Mouse (Mus musculus) adrenal gland (tissue): Measurements from ENCODE around the gene Bend6.

ENCODE experiments used
- intact Hi-C: fragments of 180-260 bp; cut with DNase I; formaldehyde crosslinking; loops from one replicate; pipeline ENCODE4 v1.15.1; 2025
- long read RNA-seq, 2 experiments: library from polyadenylated mRNA; unstranded; transcript quantifications; one replicate each; pipeline ENCODE4 v2.0.0; 2020; ENCODE audit warnings: borderline replicate concordance in 1 of 2; ENCODE audit not compliant: insufficient replicate concordance in 1 of 2

Bend6 gene
- long read RNA-seq, experiment 1 = 0 reads
- long read RNA-seq, experiment 2 = 0 reads

DNA sequence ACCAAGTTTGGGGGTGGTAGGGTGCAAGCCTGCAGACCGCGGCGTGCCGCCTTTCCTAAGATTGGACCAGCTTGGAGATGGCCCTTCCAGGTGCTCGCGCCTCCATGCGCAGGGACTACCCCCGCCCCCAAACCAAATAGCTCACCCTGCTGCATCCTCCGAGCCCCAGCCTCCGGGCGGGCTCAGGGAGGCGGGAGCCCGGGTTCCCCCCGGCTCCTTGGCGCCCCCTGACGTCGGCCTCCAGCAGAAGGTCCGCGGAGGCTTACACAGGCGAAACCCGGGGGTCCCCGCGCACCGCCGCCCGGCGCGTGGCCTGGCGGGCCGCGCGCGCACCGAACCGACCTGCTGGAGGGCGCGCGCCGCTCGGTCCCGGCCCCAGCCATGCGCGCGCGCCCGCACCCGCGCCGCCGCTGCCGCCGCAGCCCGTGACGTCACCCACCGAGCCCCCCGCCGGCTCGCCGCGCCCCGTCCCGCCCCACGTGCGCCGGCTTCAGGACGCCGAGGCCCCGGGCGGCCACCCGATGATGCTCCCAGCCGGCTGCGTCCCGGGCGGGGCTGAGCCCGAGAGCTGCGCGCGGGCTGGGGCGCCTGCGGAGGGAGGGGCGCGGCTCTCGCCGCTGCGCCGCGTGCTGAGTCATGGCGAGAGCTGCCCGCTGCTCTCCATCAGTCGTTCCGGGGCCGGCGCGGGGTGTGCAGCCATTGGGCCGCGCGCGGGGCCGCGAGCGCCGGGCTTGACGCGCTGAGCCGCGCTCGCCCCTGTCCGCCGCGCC, at the start of gene Bend6:
Gene Bend6, minus strand, starts transcription at position 396 of the 770 bp plus-strand sequence.
- intact Hi-C loops = no loop called here

DNA sequence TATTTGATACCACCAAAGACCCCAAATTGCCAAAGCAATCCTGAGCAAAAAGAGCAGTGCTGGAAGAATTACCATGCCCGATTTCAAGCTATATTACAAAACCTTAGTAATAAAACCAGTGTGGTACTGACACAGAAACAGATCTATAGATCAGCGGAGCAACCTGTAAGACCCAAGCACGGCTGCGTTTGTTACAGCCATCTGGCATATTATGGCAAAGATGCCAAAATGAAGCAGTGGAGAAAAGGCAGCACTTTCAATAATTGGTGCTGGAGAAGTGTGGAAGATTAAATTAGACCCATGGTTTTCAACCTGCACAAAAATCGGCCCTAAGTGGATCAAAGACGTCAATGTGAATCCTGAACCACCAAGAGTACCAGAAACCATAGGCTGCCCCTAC, 48.0 kb upstream of the Bend6 start:
- intact Hi-C loops = no loop called here

DNA sequence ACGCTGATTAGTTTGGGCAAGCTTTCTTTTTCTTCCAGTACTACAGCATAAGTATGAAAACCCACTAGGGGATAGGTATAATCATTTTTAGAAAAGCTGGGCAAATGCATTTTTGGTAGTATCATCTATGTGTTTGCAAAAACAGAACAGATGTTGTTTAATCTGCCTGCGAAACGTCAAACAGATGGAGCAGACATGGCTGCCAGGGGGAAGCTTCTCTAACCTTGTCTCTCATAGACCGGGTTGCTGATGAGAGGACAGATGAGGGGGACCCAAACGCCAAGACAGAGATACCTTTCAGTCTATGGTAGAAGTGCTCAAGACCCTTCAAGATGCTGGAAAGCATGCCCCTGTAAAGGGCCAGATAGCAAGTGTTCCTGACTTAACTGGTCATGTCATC, 40.9 kb upstream of the Bend6 start:
- intact Hi-C loops = no loop called here

DNA sequence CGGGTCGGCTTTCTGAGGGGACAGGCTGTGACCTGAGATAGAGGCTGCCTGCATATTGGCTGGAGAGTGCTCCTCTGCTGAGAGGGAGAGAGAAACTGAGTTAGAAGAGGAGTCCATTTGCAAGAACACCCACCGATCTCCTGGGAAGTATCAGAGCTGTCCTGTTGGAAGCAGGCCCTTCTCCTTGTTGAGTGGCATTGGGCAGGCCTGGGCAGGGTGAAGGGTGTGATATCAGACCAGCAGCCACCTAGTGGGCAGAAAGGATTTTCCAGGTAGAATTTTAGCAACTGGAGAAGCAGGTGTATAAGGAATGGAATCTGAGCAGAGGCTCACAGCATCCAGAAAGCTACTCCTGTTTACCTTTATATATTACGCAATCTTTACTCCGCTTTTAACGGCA, 40.2 kb upstream of the Bend6 start:
- intact Hi-C loops = no loop called here

DNA sequence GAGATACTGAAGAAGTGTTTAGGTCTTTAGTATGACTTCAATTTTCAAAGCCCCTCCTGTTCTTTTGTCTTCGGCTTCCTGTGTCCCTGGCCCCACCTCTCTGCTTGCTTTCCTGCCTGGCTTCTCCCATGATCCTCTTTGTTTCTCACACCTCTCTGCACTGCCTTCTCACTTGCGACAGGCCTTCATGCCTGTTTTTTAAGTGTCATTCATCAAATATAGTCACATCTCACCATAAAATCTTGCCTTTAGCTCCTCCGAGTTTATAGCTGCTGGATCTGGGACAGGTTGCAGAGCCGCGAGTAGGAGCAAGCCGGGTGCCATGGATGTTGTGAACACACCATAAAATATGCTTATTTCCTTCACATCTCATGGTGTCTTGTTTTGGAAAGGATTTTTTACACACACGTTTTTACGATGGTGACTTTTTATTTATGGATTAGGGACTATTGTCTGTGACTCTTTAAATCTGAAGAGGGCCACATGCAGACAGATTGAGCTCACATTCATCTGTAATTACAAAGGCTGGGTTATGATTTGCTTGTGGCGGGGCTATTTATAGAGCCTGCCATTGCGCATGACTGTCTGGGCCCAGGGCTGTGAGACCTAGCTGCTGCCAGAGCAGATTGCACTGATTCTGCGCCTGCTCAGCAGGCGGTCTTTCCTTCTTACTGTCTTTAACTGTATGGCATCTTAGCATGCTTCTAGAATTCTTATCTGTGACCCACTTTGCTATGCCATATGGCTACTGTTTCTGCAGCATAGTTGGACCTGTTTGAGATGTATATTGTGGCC, 39.2 kb upstream of the Bend6 start:
- intact Hi-C loops = no loop called here

DNA sequence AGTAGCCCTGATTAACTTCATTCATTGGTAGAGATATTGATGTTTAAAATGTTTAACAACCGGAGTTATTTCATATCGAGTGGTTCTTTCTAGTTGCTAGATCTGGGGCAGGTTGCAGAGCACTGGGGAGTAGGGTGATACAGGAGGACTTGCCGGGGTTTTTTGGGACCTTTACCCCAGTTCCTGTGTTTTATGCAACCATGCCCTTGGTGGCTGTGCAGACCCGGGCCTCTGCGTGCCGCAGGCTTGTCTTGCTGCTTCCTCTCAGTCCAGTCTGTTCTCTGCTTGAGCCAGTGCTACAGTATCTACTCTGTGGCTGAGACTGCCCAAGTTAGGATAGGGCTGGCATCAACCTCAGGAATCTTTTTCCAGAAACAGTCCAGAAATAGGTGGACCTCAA, 38.1 kb upstream of the Bend6 start:
- intact Hi-C loops = no loop called here

DNA sequence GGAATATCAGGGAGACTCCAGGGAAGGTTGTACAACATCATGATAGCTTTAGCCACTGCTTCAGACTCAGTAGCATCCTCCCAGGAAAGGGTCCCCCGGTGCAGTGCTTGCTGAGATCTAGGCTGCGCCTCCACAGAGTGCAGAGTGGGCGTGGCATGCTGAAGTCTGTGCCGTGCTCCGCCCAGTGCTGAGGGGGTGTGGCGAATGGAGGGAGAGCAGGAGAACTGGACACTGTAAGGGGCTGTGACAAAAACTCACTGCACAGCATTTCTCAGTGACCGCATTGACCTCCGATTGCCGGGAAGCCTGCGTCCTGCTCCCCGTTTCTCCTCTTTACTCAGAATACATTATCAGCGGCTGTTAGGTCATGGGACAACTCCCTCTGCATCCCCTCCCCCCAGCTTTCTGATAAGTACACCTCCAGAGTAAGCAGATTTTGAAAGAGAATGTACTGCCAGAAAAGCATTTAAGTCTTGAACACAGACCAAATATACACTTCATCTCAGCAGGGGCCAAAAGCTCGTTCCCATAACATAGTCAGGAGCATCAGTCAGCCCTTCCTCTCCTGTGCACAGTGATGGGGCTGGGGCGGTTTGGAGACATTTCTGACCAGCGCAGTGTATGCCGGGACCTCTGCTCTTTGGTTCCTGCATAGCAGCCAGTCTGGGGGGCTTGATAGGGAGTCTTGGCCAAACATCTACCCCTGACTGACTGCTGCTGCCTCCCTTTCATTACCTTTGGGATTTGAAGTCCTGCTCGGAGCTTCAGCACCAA, 37.5 kb upstream of the Bend6 start:
- intact Hi-C loops = no loop called here

DNA sequence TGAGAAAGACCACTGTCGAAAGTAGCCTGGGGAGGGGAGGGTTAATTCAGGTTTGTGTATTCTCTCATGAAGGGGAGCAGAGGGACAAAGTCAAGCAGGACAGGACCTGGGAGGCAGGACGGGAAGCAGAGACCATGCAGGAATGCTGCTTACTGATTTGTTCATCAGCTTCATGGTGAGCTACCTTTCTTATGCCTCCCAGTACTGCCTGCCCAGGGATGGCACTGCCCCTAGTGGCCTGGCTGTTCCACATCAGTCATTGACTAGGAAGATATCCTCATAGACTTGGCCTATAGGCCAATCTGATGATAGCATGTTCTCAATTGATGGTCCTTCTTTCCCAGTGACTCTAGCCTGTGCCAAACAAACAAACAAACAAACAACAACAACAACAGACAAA, 36.3 kb upstream of the Bend6 start:
- intact Hi-C loops = no loop called here

DNA sequence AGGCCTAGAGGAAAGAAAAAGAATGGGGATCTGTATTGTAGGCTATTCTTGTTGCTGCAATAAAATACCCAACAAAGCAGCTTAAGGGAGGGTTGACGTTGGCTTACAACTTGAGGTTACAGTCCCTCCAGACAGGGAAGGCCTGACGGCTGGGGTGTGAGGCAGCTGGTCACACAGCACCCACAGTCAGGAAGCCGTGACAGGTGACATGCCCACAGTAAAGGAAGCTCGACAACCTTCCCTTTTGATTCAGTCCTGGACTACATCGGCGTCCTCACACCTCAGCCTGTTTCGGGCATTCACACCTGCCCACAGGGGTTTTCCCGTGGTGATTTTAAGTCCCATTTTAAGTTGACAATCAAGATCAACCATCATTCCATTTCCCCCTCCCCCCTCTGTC, 35.0 kb upstream of the Bend6 start:
- intact Hi-C loops = no loop called here

DNA sequence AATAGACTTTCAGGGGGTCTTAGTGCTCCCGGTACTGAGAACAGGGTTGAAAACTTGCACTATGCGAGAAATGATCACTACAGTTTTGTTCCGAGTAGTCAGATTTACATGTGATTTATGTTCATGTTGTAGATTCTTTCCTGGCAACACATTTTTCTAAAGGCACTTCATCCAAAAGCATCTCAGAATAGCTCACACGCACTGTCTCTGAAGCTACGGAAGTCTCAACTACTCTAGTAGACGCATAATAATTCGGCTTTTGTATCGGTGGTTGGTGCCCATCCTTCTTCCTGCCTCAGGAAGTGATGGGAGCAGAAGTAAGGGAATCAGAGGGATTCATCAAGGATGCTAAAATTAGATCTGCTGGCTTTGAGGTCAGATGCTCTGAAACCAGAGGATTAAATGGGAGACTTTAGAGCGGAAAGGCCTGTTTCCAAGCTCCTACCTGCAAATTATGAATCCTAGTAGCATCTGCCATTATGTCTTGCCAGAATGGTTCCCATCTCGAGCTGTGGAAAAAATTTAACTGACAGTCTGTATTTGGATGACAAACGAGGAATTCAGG, 32.8 kb upstream of the Bend6 start:
- intact Hi-C loops = no loop called here

DNA sequence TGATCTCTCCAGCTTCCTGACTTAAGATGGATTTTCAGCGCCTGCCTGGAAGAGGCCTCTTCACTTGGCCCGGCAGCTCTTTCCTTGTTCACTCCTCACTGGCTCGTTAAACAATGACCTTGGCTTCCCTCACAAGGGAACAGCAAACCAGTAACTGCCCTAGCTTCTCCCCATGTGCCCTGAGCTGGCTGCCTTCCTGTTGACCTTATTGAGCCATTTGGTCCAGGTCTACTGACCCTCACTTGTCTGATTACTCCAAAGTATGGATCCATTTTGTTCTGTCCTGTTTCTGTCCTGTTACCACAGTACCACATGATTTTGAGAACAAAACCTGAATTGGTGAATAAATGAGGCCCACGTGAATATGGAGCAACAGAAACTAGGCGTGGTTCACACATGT, 32.2 kb upstream of the Bend6 start:
- intact Hi-C loops = no loop called here

DNA sequence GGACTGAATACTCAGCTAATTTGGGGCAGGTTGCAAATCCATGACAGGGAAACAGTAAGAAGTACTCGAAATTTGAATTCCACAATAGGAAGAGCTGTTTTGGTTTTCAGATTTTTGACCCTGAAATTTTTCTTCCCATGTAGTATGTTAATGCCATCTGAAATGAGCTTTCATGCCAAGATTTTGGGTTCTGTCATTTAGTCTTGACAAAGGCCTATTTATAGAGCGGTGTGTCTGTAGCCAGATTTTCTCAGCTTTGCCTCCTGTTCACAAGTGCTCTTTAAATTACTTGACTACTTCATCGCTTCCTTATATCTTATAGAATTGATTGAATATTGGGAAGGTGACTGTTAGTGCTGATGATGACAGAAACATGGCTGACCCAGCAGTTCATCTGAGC, 28.3 kb upstream of the Bend6 start:
- intact Hi-C loops = no loop called here

DNA sequence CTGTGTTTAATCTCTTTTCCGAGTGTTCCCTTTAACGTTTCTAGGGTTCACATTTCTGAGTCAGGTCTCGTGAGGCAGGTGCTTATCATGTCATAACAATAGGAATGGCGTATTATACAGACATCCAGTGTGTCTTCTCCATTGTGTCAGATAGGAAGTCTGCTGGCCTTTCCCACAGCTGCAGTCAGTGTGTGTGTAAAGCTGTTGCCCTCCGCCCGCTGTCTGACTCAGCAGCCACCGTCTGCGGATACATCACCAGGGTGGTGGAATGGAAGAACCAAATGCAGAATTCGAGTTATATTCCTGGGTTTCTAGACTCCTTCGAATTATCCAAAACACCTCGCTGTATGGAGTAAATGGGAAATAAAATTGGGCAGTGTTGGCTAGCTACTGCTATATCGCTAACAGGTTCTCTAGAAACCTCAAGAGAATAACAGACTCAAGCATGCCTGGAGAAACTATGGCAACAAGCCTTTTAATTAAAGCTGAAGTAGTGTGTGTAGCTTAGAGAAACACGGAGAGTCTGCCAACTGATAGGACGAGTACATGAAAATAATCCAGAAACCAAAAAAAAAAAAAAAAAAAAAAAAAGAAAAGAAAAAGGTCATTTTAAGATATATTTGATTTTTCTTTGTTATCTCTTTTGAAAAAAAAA, 25.4 kb upstream of the Bend6 start:
- intact Hi-C loops = no loop called here

DNA sequence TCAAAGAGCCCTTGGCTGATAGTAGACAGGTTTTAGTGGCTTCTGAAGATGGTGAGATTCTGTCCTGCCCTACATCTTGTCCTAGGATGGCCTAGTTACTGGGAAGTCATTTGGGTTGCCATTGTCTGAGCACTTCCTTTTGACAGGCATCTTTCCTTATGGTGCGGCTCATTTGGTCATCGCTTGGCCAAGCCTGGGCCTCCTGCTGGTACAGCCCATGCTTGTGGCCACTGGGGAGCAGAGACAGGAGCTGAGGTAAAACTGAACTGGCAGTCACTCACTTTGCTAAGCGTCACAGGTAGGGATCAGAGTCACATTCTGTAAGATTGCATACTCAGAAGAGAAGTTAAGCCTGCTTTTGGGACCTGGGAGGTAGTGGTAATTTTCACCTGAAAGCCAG, 24.6 kb upstream of the Bend6 start:
- intact Hi-C loops = no loop called here

DNA sequence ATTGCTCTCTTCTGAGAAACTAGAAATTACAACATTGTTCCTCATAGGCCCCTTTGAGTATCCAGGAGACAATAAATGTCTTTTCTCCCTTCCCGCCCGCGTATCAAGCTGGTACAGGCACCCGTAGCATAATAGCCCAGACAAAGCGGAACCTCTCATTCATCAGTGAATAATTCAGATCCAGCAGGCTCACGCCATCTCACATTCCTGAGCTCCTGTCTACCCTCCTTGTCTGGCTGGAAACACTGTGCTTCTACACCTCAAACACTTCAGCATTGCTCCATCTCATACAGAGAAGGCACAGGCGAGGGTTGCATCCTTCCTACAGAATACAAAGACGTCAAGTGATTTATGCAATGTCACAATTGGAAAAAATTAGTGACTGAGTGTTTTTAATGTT, 24.2 kb upstream of the Bend6 start:
- intact Hi-C loops = no loop called here

DNA sequence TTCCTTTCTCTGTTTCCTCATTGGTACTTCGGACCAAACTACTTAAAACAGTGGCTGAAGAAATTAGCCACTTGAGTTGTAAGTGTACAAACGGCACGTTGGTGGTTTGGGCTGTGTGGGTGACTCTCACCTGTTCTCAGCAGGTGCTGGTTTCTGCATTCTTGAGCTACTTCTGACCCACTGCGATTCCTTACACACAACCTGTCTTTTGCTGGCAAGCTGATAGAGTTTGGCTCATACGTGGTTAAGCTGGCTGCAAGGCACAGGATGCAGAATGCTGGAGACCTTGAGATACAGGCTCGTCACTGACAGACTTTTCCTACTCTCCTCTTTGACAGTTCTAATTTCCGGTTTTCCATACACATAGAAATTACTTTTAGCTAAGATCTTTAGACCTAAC, 19.9 kb upstream of the Bend6 start:
- intact Hi-C loops = no loop called here

DNA sequence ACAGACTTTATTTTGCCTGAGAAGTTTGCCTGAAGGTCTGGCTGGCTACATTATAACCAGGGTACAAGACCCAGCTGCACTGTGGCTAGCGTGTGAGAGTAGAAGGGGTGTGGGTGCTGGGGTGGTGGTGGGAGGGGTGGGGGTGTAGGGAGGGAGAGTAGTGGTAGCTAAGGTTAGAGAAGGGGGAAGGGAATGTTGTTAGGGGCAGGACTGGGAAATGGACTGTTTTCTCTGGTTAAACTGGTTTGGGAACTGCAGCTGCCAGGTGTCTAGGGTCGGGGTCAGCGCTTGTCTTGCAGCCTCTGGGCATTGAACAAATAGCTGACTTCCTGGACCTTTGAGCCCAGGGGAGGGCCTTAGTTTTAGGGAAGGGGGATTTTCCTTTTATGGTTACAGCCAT, 17.7 kb upstream of the Bend6 start:
- intact Hi-C loops = no loop called here

DNA sequence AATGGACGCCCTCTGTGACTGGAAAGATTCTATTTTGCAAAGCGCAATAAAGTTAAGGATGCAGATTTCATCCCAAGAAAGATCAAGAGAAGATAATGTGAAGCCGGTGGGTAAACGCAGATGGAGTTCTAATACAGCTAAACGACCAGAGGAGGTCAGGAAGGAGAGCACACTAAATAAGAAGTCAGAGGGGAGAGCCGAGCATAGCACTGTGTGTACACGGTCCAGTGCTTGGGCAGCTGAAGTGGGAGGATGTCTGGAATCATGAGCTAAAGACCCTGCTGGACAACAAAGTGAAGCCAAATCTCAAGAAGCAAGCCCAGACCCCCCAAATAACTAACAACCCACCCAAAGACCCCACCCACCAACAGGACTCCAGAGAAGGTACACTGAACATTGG, 15.4 kb upstream of the Bend6 start:
- intact Hi-C loops = no loop called here

DNA sequence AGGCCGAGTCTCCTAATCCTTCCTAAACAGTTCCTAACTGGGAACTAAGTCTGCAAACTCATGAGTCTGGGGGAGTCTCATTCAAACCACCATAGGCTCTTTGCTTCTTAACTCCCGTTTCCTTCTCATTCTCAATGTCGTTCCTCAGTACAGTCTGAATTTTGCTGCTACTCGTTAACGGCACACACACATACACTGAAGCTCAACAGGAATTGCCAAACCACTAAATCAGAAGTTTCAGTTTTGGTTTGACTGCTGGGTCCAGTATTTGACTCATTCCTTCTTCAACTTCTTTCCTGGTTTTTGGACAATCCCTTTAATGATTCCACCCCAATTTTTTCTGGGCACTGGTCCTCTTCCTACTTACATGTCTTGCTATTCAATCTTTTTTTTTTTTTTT, 8.9 kb upstream of the Bend6 start:
- intact Hi-C loops = no loop called here

DNA sequence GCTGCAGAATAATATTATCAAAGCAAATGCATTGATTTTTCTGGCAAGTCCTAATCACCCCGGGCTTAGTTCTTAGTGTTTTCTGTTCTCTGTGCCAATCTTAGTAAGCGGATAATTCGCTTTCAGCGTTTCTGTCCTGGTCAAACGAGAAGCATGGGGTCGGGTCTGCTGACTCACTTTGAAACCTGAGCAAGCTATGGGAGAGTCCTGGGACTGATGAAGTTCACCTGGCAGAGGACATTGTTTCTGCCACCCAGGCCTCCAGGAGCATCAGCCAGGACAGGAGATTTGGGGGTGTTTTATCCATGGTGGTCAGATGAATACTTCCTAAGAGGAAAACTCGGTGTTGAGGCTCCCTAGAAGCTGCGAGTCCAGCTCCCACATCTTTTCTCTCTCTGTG, 4.0 kb upstream of the Bend6 start:
- intact Hi-C loops = no loop called here
